Mouse (Mus musculus): ENCODE results near the gene Herpud1. TPM values are rescaled to one million over a fixed set of nuclear protein-coding genes. Genes with fewer than 3 reads are reported as not detected.
A peak's percentile ranks its signal among the peaks of the same experiment; 100 is the strongest.

The Herpud1 gene
- polyA plus RNA-seq, 1 experiment from 2014 or later = 56.8 TPM

- 71% methylated on average over 10 of the region's 10 CpGs for WGBS
- Histone ChIP-seq H3K27ac (no peak overlapping the region), H3K4me3 (no peak overlapping the region), H3K4me2 (replicated peaks) (no peak overlapping the region), H3K36me3 (no peaks in the 10 kb centered on the region), H3K9ac (no peak overlapping the region), H3K9me3 (replicated peaks) (no peaks in the 10 kb centered on the region), H3K4me1 (no peaks in the 10 kb centered on the region), H3K27me3 (no peaks in the 10 kb centered on the region; the same call in 1 of the 2 replicates)
- ATAC-seq (ENCODE audit: low FRiP score) = no peak
Measured at GRCm38 (mm10) chr8:94427953-94428352, 41.7 kb downstream of the Herpud1 start.

GRCm38 (mm10) chr8:94428420-94428819 lies 42.2 kb downstream of the Herpud1 start:
- Histone ChIP-seq H3K36me3 (no peaks in the 10 kb centered on the region), H3K4me3 (no peak overlapping the region), H3K4me1 (no peaks in the 10 kb centered on the region), H3K9me3 (replicated peaks) (no peaks in the 10 kb centered on the region), H3K27ac (no peak overlapping the region), H3K27me3 (no peaks in the 10 kb centered on the region; the same call in 1 of the 2 replicates), H3K9ac (no peak overlapping the region), H3K4me2 (replicated peaks) (no peak overlapping the region)
- no peak for ATAC-seq (ENCODE audit: low FRiP score)
- 86% methylated on average over 4 of the region's 4 CpGs for WGBS

- WGBS = 80% methylated on average over 7 of the region's 7 CpGs
Measured at GRCm38 (mm10) chr8:94429376-94429775, 43.1 kb downstream of the Herpud1 start.

GRCm38 (mm10) chr8:94432212-94432611 lies 46.0 kb downstream of the Herpud1 start:
- Histone ChIP-seq H3K4me1 (peaks cover 8% of the 10 kb centered on the region), H3K27me3 (peaks cover 23% of the 10 kb centered on the region), H3K9ac (no peak overlapping the region), H3K4me3 (no peak overlapping the region), H3K9me3 (replicated peaks) (no peaks in the 10 kb centered on the region), H3K4me2 (replicated peaks) (no peak overlapping the region), H3K36me3 (no peaks in the 10 kb centered on the region), H3K27ac (no peak overlapping the region)
- WGBS = 80% methylated on average over 3 of the region's 3 CpGs
- no peak for ATAC-seq (ENCODE audit: low FRiP score)

More at GRCm38 (mm10) chr8:94429376-94429775, 43.1 kb downstream of the Herpud1 start:
- H3K36me3 ChIP-seq = no peaks in the 10 kb centered on the region
- H3K4me3 ChIP-seq = no peak overlapping the region
- H3K27me3 ChIP-seq = peaks cover 9% of the 10 kb centered on the region
- H3K9ac ChIP-seq = no peak overlapping the region
- no peak for ATAC-seq (ENCODE audit: low FRiP score)
- H3K9me3 ChIP-seq (replicated peaks) = no peaks in the 10 kb centered on the region
- H3K4me2 ChIP-seq (replicated peaks) = no peak overlapping the region
- peaks cover 7% of the 10 kb centered on the region for H3K4me1 ChIP-seq
- no peak overlapping the region for H3K27ac ChIP-seq

GRCm38 (mm10) chr8:94433981-94434466 lies 47.8 kb downstream of the Herpud1 start, which contains the start of gene Nlrc5:
Gene Nlrc5, plus strand, starts transcription at chr8:94434356.
- peak within 1 kb of the TSS; percentile 29; the same call in 1 of the 2 replicates for H3K9ac ChIP-seq
- no peaks in the 10 kb centered on the region for H3K9me3 ChIP-seq (replicated peaks)
- peaks cover 8% of the 10 kb centered on the region for H3K4me1 ChIP-seq
- H3K27ac ChIP-seq = no peak within 1 kb of the TSS
- H3K27me3 ChIP-seq = peaks cover 23% of the 10 kb centered on the region
- H3K4me3 ChIP-seq = peak within 1 kb of the TSS; percentile 38
- H3K36me3 ChIP-seq = no peaks in the 10 kb centered on the region
- peak within 1 kb of the TSS; percentile 74 for H3K4me2 ChIP-seq (replicated peaks)
- WGBS = 2% methylated on average over 29 of the region's 29 CpGs
- ATAC-seq (ENCODE audit: low FRiP score) = no peak

- WGBS = 84% methylated on average over 3 of the region's 3 CpGs
Measured at GRCm38 (mm10) chr8:94434958-94435357, 48.7 kb downstream of the Herpud1 start.

GRCm38 (mm10) chr8:94435397-94436111 lies 49.3 kb downstream of the Herpud1 start:
- WGBS = 91% methylated on average over 15 of the region's 15 CpGs
- H3K27me3 ChIP-seq = peaks cover 23% of the 10 kb centered on the region
- no peak for ATAC-seq (ENCODE audit: low FRiP score)

More at GRCm38 (mm10) chr8:94434958-94435357, 48.7 kb downstream of the Herpud1 start:
- Histone ChIP-seq H3K9ac (no peak overlapping the region), H3K27me3 (peaks cover 23% of the 10 kb centered on the region), H3K9me3 (replicated peaks) (no peaks in the 10 kb centered on the region), H3K4me3 (no peak overlapping the region), H3K27ac (no peak overlapping the region), H3K36me3 (no peaks in the 10 kb centered on the region), H3K4me1 (peaks cover 8% of the 10 kb centered on the region), H3K4me2 (replicated peaks) (no peak overlapping the region)
- ATAC-seq (ENCODE audit: low FRiP score) = no peak

GRCm38 (mm10) chr8:94436112-94436572 lies 49.9 kb downstream of the Herpud1 start:
- no peak overlapping the region for H3K4me2 ChIP-seq (replicated peaks)
- H3K9ac ChIP-seq = no peak overlapping the region
- ATAC-seq (ENCODE audit: low FRiP score) = no peak
- no peaks in the 10 kb centered on the region for H3K9me3 ChIP-seq (replicated peaks)
- H3K27ac ChIP-seq = no peak overlapping the region
- no peak overlapping the region for H3K4me3 ChIP-seq
- 87% methylated on average over 5 of the region's 5 CpGs for WGBS
- H3K36me3 ChIP-seq = no peaks in the 10 kb centered on the region
- H3K27me3 ChIP-seq = peaks cover 23% of the 10 kb centered on the region
- H3K4me1 ChIP-seq = peaks cover 8% of the 10 kb centered on the region

More at GRCm38 (mm10) chr8:94435397-94436111, 49.3 kb downstream of the Herpud1 start:
- H3K4me3 ChIP-seq = no peak overlapping the region
- no peak overlapping the region for H3K4me2 ChIP-seq (replicated peaks)
- H3K9ac ChIP-seq = no peak overlapping the region
- H3K9me3 ChIP-seq (replicated peaks) = no peaks in the 10 kb centered on the region
- no peak overlapping the region for H3K27ac ChIP-seq
- H3K36me3 ChIP-seq = no peaks in the 10 kb centered on the region
- H3K4me1 ChIP-seq = peaks cover 8% of the 10 kb centered on the region

GRCm38 (mm10) chr8:94436900-94437299 lies 50.7 kb downstream of the Herpud1 start:
- Histone ChIP-seq H3K4me1 (peaks cover 8% of the 10 kb centered on the region), H3K4me3 (no peak overlapping the region), H3K9ac (no peak overlapping the region), H3K9me3 (replicated peaks) (no peaks in the 10 kb centered on the region), H3K27ac (no peak overlapping the region), H3K4me2 (replicated peaks) (no peak overlapping the region), H3K36me3 (no peaks in the 10 kb centered on the region), H3K27me3 (peaks cover 23% of the 10 kb centered on the region)
- 89% methylated on average over 3 of the region's 3 CpGs for WGBS
- ATAC-seq (ENCODE audit: low FRiP score) = no peak

- Histone ChIP-seq H3K4me2 (replicated peaks) (no peak overlapping the region), H3K9ac (no peak overlapping the region), H3K4me1 (peaks cover 8% of the 10 kb centered on the region), H3K27me3 (peaks cover 20% of the 10 kb centered on the region), H3K27ac (no peak overlapping the region), H3K36me3 (no peaks in the 10 kb centered on the region), H3K9me3 (replicated peaks) (no peaks in the 10 kb centered on the region), H3K4me3 (no peak overlapping the region)
- no peak for ATAC-seq (ENCODE audit: low FRiP score)
- WGBS = 93% methylated on average over 5 of the region's 5 CpGs
Measured at GRCm38 (mm10) chr8:94438659-94439058, 52.4 kb downstream of the Herpud1 start.

- H3K9me3 ChIP-seq (replicated peaks) = no peaks in the 10 kb centered on the region
- no peaks in the 10 kb centered on the region for H3K36me3 ChIP-seq
- no peak overlapping the region for H3K9ac ChIP-seq
- H3K4me3 ChIP-seq = no peak overlapping the region
- ATAC-seq (ENCODE audit: low FRiP score) = no peak
- H3K4me2 ChIP-seq (replicated peaks) = no peak overlapping the region
- H3K27me3 ChIP-seq = peaks cover 13% of the 10 kb centered on the region
- no peak overlapping the region for H3K27ac ChIP-seq
- H3K4me1 ChIP-seq = no peaks in the 10 kb centered on the region
Measured at GRCm38 (mm10) chr8:94439691-94440090, 53.5 kb downstream of the Herpud1 start.

- ATAC-seq (ENCODE audit: low FRiP score) = no peak
- 97% methylated on average over 1 of the region's 1 CpGs for WGBS
Measured at GRCm38 (mm10) chr8:94440389-94440788, 54.2 kb downstream of the Herpud1 start.

GRCm38 (mm10) chr8:94441686-94442085 lies 55.4 kb downstream of the Herpud1 start:
- Histone ChIP-seq H3K4me2 (replicated peaks) (no peak overlapping the region), H3K36me3 (no peaks in the 10 kb centered on the region), H3K27me3 (no peaks in the 10 kb centered on the region), H3K4me3 (no peak overlapping the region), H3K4me1 (no peaks in the 10 kb centered on the region), H3K9ac (no peak overlapping the region), H3K9me3 (replicated peaks) (no peaks in the 10 kb centered on the region), H3K27ac (no peak overlapping the region)
- 82% methylated on average over 1 of the region's 1 CpGs for WGBS
- no peak for ATAC-seq (ENCODE audit: low FRiP score)

More at GRCm38 (mm10) chr8:94440389-94440788, 54.2 kb downstream of the Herpud1 start:
- H3K4me1 ChIP-seq = no peaks in the 10 kb centered on the region
- H3K36me3 ChIP-seq = no peaks in the 10 kb centered on the region
- no peaks in the 10 kb centered on the region for H3K9me3 ChIP-seq (replicated peaks)
- no peak overlapping the region for H3K27ac ChIP-seq
- no peak overlapping the region for H3K9ac ChIP-seq
- no peak overlapping the region for H3K4me3 ChIP-seq
- H3K27me3 ChIP-seq = peaks cover 8% of the 10 kb centered on the region
- H3K4me2 ChIP-seq (replicated peaks) = no peak overlapping the region
